Mouse (Mus musculus) liver, adult 2 months (tissue): Measurements from ENCODE around the gene Ntm. TPM values are rescaled to one million over a fixed set of nuclear protein-coding genes. Genes with fewer than 3 reads are reported as not detected.

ENCODE experiments used
- DNase-seq: peaks from one replicate; pipeline ENCODE4 v3.0.0-alpha.2; 2011; ENCODE audit warnings: low read depth, low spot score; ENCODE audit errors: extremely low read depth
- H3K27ac ChIP-seq: fragments of 200-500 bp; replicated peaks from 2 replicates; pipeline ENCODE4 v1.5.1; 2012; ENCODE audit warnings: low read depth, mild to moderate bottlenecking, control low read depth, inconsistent platforms, low read length; ENCODE audit not compliant: insufficient read depth
- H3K27me3 ChIP-seq: fragments of 200-500 bp; 2 replicates; pipeline ENCODE4 v1.6.1; 2012; ENCODE audit warnings: mild to moderate bottlenecking, moderate library complexity, low read length, inconsistent platforms; ENCODE audit not compliant: control insufficient read depth, insufficient read depth
- H3K36me3 ChIP-seq: fragments of 200-500 bp; 2 replicates; pipeline ENCODE4 v1.6.1; 2012; ENCODE audit warnings: low read length, inconsistent platforms; ENCODE audit not compliant: control insufficient read depth, insufficient read depth
- H3K4me1 ChIP-seq: fragments of 200-500 bp; 2 replicates; pipeline ENCODE4 v1.6.1; 2011; ENCODE audit warnings: low read length; ENCODE audit not compliant: control insufficient read depth, insufficient read depth
- H3K4me3 ChIP-seq: fragments of 200-500 bp; 2 replicates; pipeline ENCODE4 v1.5.1; 2011; ENCODE audit warnings: low read depth, mild to moderate bottlenecking, control low read depth, low read length, moderate library complexity; ENCODE audit not compliant: insufficient read depth
- H3K79me2 ChIP-seq: fragments of 200-500 bp; 2 replicates; pipeline ENCODE4 v1.6.1; 2012; ENCODE audit warnings: inconsistent platforms, mild to moderate bottlenecking, low read length, moderate library complexity; ENCODE audit not compliant: control insufficient read depth, insufficient read depth
- H3K9ac ChIP-seq: fragments of 200-500 bp; 2 replicates; pipeline ENCODE4 v1.6.1; 2012; ENCODE audit warnings: low read depth, mild to moderate bottlenecking, control low read depth, inconsistent platforms, low read length
- CTCF ChIP-seq: fragments of 200-500 bp; IDR thresholded peaks from 2 replicates; pipeline ENCODE4 v1.5.1; 2011; ENCODE audit warnings: low read depth, low read length, control low read depth
- POLR2A ChIP-seq: fragments of 200-500 bp; IDR thresholded peaks from 2 replicates; pipeline ENCODE4 v1.6.1; 2011; ENCODE audit warnings: low read length, control low read depth; ENCODE audit not compliant: insufficient read depth; ENCODE audit errors: extremely low read depth
- WGBS: fragments of 180-500 bp; shearing (Covaris S2); methylation state at CpG from one replicate; pipeline ENCODE4 v1.1.7; 2018; 5-methylcytosine and 5-hydroxymethylcytosine counted together
- polyA plus RNA-seq: library from polyadenylated mRNA; depleted of rRNA; stranded (reverse); fragments of >200 nt; gene quantifications from 2 replicates; pipeline ENCODE4 v1.2.3, GENCODE M21; 2012
- total RNA-seq: library from RNA; depleted of rRNA; stranded (reverse); fragments of >200 nt; gene quantifications from 2 replicates; pipeline ENCODE4 v1.2.3, GENCODE M21; 2014

Gene Ntm
- total and polyA plus RNA-seq, 2 experiments: 2.1 to 3.2 TPM

GRCm38 (mm10) chr9:29088657-29089056 lies 874.3 kb downstream of the Ntm start:
- no peaks in the 10 kb centered on the region for H3K36me3 ChIP-seq
- H3K79me2 ChIP-seq: no peaks in the 10 kb centered on the region
- H3K9ac ChIP-seq: no peak overlapping the region
- no peak overlapping the region for H3K27ac ChIP-seq
- no peak for DNase-seq
- H3K4me1 ChIP-seq: no peaks in the 10 kb centered on the region
- WGBS: 44% methylated on average over 5 of the region's 5 CpGs
- no peak overlapping the region for H3K4me3 ChIP-seq
- H3K27me3 ChIP-seq: no peaks in the 10 kb centered on the region
- TF ChIP-seq POLR2A: no peak
- TF ChIP-seq CTCF: no peak

- no peak overlapping the region for H3K27ac ChIP-seq
- H3K4me1 ChIP-seq: no peaks in the 10 kb centered on the region
- no peak for TF ChIP-seq CTCF
- TF ChIP-seq POLR2A: no peak
- no peaks in the 10 kb centered on the region for H3K27me3 ChIP-seq
- H3K9ac ChIP-seq: no peak overlapping the region
- no peaks in the 10 kb centered on the region for H3K79me2 ChIP-seq
- H3K36me3 ChIP-seq: no peaks in the 10 kb centered on the region
- H3K4me3 ChIP-seq: no peak overlapping the region
- WGBS: 64% methylated on average over 4 of the region's 4 CpGs
- no peak for DNase-seq
Observed at GRCm38 (mm10) chr9:29087656-29088055, 875.3 kb downstream of the Ntm start.

- Histone ChIP-seq H3K79me2 (no peaks in the 10 kb centered on the region), H3K4me1 (no peaks in the 10 kb centered on the region), H3K9ac (no peak overlapping the region), H3K27me3 (no peaks in the 10 kb centered on the region), H3K36me3 (no peaks in the 10 kb centered on the region), H3K4me3 (no peak overlapping the region), H3K27ac (no peak overlapping the region)
- TF ChIP-seq POLR2A (no peak), CTCF (no peak)
- no peak for DNase-seq
Observed at GRCm38 (mm10) chr9:29087171-29087570, 875.8 kb downstream of the Ntm start.

DNA sequence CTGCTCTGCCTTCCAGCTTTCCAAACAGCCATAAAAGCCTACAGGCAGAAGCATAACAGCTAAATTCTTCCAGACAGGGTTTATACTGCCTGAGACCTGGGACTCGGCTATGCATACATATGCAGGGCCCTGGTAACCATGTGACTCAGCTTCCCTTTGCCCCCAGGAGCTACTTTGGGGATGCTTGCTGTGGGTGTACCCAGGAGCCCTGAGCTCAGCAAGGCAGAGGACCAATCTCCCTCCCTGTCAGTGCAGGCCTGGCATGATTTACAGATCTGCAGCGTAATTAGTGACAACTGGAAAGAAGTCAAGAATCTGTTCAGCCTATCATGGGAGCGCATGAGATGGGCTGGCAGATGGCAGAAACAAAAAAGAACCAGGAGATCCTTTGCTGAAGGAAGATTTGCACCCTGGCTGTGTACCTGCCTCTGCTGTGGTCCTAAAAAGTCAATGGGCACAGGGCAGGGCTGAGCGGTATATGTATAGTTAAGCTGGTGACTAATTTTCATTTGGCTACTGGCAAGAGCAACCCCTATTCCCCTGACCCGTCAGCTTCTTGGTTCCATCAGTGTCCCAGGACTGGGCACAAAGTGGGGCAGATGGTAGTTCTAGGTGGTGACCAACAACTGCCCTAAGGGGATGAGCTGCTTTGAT lies 886.9 kb downstream of the Ntm start:
- Histone ChIP-seq H3K9ac (no peak overlapping the region), H3K4me1 (no peaks in the 10 kb centered on the region), H3K27ac (no peak overlapping the region), H3K79me2 (no peaks in the 10 kb centered on the region), H3K4me3 (no peak overlapping the region), H3K36me3 (no peaks in the 10 kb centered on the region), H3K27me3 (no peaks in the 10 kb centered on the region)
- WGBS: 84% methylated on average over 5 of the region's 5 CpGs
- DNase-seq: no peak
- TF ChIP-seq CTCF: no peak
- no peak for TF ChIP-seq POLR2A

GRCm38 (mm10) chr9:29075243-29075642 lies 887.7 kb downstream of the Ntm start:
- Histone ChIP-seq H3K4me1 (no peaks in the 10 kb centered on the region), H3K9ac (no peak overlapping the region), H3K4me3 (no peak overlapping the region), H3K27me3 (no peaks in the 10 kb centered on the region), H3K36me3 (no peaks in the 10 kb centered on the region), H3K27ac (no peak overlapping the region), H3K79me2 (no peaks in the 10 kb centered on the region)
- DNase-seq: no peak
- whole genome bisulfite sequencing: 91% methylated on average over 2 of the region's 2 CpGs
- TF ChIP-seq CTCF (no peak), POLR2A (no peak)

DNA sequence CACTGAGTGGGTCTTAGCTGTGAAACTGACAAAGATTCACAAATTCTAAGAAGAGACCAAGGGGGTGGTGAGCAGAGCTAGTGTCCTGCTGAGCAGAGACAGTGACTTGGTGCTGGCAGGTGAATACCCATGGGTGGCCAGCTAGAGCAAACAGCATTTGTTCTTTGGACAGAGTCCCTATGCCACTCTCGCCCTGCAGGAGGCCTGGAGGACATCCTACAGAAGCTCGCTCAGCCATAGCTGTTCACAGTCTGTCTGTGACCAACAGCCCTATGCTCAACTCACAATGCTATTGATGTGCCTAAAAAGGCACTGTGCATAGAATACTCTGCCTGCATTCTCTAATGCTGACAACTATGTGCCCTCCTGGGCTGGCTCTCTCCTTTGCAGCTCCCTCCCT lies 888.4 kb downstream of the Ntm start:
- H3K79me2 ChIP-seq: no peaks in the 10 kb centered on the region

More for the DNA sequence above, 888.4 kb downstream of the Ntm start:
- Histone ChIP-seq H3K4me3 (no peak overlapping the region), H3K27me3 (no peaks in the 10 kb centered on the region), H3K36me3 (no peaks in the 10 kb centered on the region), H3K9ac (no peak overlapping the region), H3K27ac (no peak overlapping the region), H3K4me1 (no peaks in the 10 kb centered on the region)
- TF ChIP-seq POLR2A: no peak
- TF ChIP-seq CTCF: no peak
- no peak for DNase-seq
- 56% methylated on average over 2 of the region's 2 CpGs for WGBS
